Mouse (Mus musculus) MEL (cell line): Measurements from ENCODE around the gene Vwa3b.

Source experiments
- CTCF ChIP-seq, 3 experiments: IDR thresholded peaks in 2 of 3; conservative IDR thresholded peaks in 1 of 3; 2 replicates each; pipeline ENCODE4 v1.5.1; 2011 to 2012; ENCODE audit warnings: low read length in 3 of 3, low read depth in 2 of 3, mild to moderate bottlenecking in 2 of 3, improper control_type of control experiment in 1 of 3, inconsistent platforms in 1 of 3, mixed read lengths in 1 of 3, moderate library complexity in 1 of 3; ENCODE audit not compliant: control insufficient read depth in 1 of 3, insufficient read depth in 1 of 3, poor library complexity in 1 of 3, severe bottlenecking in 1 of 3
- E2F4 ChIP-seq: IDR thresholded peaks from 2 replicates; pipeline ENCODE4 v1.6.1; 2011; ENCODE audit warnings: low read depth, low read length, improper control_type of control experiment, borderline replicate concordance
- ELF1 ChIP-seq: IDR thresholded peaks from 2 replicates; pipeline ENCODE4 v1.6.1; 2014; ENCODE audit warnings: low read depth, mild to moderate bottlenecking, inconsistent platforms, low read length, improper control_type of control experiment, moderate library complexity
- GABPA ChIP-seq: IDR thresholded peaks from 2 replicates; pipeline ENCODE4 v1.6.1; 2012; ENCODE audit warnings: low read depth, mild to moderate bottlenecking, inconsistent platforms, low read length, improper control_type of control experiment, moderate library complexity
- KAT2A ChIP-seq: conservative IDR thresholded peaks from 2 replicates; pipeline ENCODE4 v1.6.1; 2012; ENCODE audit warnings: low read depth, low read length, improper control_type of control experiment, inconsistent platforms
- MAFK ChIP-seq: IDR thresholded peaks from 2 replicates; pipeline ENCODE4 v1.6.1; 2011; ENCODE audit warnings: low read depth, mild to moderate bottlenecking, low read length, improper control_type of control experiment, borderline replicate concordance
- NELFE ChIP-seq: IDR thresholded peaks from 2 replicates; pipeline ENCODE4 v1.6.1; 2011; ENCODE audit warnings: low read depth, low read length, improper control_type of control experiment
- POLR2A ChIP-seq, 2 experiments: IDR thresholded peaks; 2 replicates each; pipeline ENCODE4 v1.6.1; 2011 to 2012; ENCODE audit warnings: low read length in 2 of 2, mild to moderate bottlenecking in 2 of 2, control low read depth in 1 of 2, improper control_type of control experiment in 1 of 2, low read depth in 1 of 2, moderate library complexity in 1 of 2; ENCODE audit not compliant: control insufficient read depth in 1 of 2, insufficient read depth in 1 of 2, poor library complexity in 1 of 2
- TAL1 ChIP-seq: IDR thresholded peaks from 2 replicates; pipeline ENCODE4 v1.6.1; 2012; ENCODE audit warnings: mild to moderate bottlenecking, inconsistent platforms, low read length, moderate library complexity, mixed read lengths

GRCm38 (mm10) chr1:37065658-37066412, 39.4 kb downstream of the Vwa3b start:
- TF ChIP-seq POLR2A (IDR thresholded peaks at IDR 0.05; ENCODE audit: control insufficient read depth in 1 of 2, insufficient read depth in 1 of 2, low read depth in 1 of 2, low read length in 2 of 2, poor library complexity in 1 of 2) (no peak), MAFK (no peak), NELFE (no peak), GABPA (no peak), CTCF (IDR thresholded peaks at IDR 0.05 in 2 of 3, conservative IDR thresholded peaks at IDR 0.05 in 1 of 3; ENCODE audit: control insufficient read depth in 1 of 3, insufficient read depth in 1 of 3, low read depth in 2 of 3, low read length in 3 of 3, poor library complexity in 1 of 3, severe bottlenecking in 1 of 3) (no peak), TAL1 (no peak), KAT2A (no peak), E2F4 (no peak), ELF1 (no peak)
